Mouse (Mus musculus): Measurements from ENCODE around the gene Srpx2.

Srpx2 gene

DNA sequence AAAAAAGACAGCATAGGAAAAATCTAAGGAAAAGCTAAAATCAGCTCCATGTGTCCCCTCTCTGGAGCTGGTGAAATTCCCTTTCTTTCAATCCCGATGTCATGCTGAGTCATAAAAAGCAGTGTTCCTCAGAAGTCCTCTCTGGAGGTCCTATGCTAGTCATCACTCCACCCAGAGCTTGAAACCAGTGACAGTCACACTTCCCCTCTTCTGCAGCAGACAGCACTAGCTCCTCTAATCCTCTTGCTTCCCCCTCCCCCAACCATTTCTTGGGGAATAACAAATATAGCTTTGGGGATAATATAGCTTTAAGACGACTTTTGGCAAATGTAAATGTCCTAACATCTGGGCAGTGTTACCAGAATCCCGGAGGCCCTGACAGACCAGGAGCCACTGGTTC lies at the start of gene Srpx2:
Gene Srpx2 (plus strand): TSS at position 166 of the 400 bp plus-strand sequence.
- no peak for DNase-seq (ENCODE audit: low spot score)

DNA sequence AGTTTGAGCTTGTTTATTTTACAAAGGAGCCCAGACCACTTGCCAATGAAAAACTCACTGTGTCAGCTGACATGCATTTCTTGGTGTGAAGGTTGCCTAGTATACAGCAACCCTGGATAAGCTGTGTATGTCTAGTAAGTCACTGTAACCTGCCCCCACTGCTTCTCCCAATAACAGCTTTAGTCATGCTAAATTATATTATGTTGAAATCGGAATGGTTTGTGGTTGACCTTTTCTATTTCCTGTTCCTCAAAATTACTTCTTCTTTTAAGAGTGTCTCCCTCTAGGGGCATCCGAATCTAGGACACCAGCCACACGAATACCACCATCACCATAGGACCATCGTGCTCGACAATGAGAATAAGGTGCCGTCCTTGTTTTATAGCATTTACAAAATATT lies 38.5 kb upstream of the Srpx2 start:
- DNase-seq (ENCODE audit: low spot score): no peak

DNA sequence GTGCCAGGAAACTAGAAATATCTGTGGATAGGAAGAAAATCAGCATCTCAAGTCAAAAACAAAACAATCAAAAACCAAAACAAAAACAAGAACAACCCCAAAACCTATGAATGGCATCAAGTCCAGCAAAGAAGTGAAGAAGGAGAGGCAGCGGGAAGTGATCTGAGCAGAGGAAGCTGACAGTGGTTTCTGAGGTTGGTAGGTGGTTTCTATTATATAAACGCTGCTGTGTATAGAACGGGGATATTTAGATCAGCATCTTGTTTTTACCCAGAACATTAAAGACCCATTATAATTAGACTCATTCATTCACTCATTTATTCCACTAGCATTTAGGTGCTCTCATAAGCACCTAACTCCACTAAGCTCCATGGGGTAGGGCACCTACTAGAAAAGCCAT lies 20.9 kb upstream of the Srpx2 start:
- DNase-seq (ENCODE audit: low spot score): no peak

DNA sequence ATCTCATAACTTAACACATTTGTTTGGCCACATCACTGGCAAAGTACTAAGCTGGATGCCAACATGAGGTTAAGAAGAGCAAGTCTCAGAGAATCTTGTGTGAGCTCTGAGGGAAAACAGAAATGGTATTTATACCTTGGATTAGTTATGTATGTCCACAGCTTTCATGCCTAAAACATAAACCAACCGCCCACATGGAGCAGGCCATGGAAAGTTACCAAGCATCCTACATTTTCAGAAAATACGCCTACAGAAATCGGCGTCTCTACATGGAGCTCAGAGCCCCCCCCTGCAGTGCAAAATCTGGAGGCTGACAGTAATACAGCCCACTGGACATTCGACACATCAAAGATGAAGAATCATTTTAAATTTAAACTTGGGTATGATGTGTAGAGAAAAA lies 20.1 kb upstream of the Srpx2 start:
- DNase-seq (ENCODE audit: low spot score): no peak

DNA sequence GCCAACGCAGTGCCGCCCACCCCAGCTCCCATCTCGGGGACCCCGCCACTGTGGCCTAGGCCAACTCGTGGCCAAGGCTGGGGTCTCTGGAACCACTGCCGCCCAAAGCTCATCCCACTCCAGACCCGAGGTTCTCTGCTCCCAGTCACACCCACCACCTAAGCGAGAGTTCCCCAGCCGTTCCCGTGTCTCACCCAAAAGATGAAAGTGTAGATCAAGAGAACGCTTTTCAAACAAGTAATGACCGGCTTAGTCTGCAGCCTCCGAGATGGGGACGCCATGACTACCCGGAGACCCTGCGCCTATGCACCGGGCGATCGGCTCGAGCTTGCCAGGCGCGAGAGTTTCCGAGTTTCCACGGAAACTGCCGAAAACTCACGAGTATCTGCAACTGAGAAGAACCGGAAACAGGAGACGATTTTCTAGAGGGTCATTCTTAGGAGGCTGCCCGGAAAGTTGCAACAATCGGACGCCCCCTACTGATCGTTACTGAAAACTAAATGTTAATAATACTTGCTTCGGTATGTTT lies 10.1 kb upstream of the Srpx2 start, which contains the start of gene Tspan6:
Gene Tspan6 (minus strand): TSS at position 416 of the 529 bp plus-strand sequence.
- DNase-seq (ENCODE audit: low spot score): peak; percentile 54

DNA sequence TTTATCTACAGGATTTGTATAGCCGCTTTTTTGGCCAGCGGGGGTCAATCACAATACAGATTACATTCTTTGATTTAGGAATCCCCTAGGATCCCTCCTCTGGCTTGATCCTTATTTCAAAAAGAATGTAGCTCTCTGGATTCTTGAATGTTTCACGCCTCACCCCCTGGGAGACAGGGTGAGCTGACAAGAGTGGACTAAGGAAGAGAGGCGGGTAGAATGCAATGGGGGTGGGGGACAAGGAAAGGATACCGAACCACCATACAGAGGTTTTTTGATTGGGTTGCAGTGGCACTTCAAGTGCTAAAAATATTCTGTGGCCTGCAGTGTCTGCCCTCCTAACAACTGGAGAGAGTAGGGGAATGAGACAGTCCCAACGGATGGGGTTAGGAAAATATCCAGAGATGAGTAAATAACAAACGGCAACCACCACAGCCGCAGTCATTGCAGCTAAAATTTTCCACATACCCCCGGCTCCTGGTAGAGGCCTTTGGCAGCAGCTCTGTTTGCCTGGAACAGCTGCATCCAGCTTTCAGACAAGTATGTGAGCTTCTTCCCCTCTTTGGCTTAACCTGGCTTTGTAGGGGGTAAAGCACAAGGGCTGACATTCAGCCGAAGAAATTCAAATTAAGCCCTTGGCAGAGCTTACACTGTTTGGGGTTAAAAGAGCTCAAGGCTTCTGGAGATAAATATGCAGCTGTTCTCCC lies 3.3 kb downstream of the Srpx2 start:
- DNase-seq (ENCODE audit: low spot score): no peak

DNA sequence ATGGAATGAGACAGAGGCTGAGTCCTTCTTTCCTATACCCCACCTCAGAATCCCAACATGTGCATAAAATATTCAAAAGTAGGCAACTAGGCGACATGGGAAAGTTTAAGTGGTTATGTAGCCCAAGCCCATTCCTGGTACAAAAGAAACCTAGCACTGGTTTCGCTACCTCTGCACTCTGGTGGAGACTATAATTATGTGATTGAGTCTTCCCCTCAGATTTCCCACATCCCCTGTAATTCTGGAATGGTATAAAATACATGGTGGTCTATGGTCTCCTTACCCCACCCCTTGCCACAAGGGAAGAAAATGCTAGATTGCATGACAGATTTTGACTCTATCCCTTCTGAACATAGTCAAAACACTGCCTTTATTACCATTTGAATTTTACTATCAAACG lies 4.8 kb downstream of the Srpx2 start:
- no peak for DNase-seq (ENCODE audit: low spot score)

DNA sequence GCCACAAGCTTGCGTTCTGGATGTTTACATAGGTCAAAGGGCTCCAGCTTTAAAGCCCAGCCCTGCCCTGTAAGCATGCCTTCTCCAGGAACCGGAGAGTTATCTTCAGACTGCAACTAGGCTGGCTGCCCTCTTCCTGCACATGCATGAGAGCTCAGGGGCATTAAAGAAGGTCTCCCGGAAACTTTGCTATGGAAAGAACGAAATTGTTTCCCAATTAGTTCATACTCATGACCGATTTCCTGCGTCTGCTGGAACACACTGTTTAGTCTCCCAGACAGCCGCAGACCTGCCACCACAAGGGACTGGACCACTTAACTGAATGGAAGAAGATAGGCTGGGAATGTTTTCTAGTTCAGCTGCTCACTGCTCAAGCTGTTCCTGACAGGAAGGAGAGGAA lies 6.0 kb downstream of the Srpx2 start:
- DNase-seq (ENCODE audit: low spot score): no peak

DNA sequence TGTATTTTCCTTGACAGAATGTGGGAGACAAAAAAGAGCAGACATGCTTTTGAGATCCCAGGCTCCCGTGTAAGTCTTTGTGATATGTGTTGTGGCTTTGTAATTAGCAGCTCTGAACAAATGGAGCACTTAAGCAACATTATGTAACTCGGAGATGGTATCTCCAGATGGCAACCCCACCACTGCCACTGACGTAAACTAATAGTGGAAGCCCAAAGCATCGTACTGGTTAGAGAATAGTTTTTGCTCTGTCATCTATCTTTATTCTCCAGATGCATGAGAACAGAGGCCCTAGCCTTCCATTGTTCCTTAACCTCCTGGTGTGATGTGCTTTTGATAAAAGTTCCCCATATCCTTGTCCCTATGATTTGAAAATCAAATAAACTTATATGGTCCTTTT lies 13.0 kb downstream of the Srpx2 start:
- DNase-seq (ENCODE audit: low spot score): no peak

DNA sequence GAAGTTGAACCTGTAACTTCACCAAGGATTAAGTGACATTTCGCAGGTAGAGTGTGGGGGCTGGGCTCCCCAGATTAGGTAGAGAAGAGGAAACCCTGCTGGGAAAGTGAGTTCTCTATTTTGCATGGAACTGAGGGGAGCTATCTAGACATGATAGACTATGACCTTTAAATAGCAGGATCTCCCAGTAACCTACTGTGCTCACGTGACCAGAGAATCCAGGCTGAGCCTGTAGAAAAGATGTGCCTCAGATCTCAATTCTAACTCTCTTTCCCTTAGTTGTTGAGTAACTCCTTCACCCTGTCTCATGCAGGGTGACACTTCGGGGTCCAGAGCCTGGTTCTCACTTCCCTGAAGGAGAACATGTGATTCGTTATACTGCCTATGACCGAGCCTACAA lies 18.5 kb downstream of the Srpx2 start:
- DNase-seq (ENCODE audit: low spot score): no peak

DNA sequence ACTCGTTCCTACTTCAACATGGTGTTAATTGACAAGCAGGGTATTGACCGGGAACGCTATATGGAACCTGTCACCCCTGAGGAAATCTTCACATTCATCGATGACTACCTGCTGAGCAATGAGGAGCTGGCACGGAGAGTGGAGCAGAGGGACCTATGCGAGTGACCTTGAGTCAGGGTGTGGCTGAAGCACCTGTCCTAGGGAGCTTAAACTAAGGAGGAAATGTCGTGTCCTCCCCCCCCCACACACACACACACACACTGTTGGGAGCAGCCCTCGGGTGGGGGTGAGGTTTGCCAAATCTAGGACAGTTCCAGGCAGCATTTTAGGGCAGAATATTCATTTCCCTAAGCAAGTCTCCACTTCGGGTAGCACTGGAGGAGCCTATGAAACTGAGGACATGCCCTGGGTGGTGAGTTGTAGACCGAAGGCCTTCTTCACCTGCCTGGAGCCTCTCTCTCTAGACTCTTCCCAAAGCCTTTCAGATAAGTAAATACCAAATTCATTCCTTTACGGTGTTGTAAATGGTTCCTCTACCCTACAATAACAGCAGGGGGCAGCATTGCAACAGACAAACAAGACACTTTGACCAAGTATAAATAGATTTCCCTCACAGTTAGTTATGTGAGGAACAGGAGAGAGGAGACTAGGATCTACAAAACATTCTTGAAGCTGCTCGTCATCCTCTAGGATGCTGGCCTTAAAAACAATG lies 23.2 kb downstream of the Srpx2 start:
- DNase-seq (ENCODE audit: low spot score): no peak

DNA sequence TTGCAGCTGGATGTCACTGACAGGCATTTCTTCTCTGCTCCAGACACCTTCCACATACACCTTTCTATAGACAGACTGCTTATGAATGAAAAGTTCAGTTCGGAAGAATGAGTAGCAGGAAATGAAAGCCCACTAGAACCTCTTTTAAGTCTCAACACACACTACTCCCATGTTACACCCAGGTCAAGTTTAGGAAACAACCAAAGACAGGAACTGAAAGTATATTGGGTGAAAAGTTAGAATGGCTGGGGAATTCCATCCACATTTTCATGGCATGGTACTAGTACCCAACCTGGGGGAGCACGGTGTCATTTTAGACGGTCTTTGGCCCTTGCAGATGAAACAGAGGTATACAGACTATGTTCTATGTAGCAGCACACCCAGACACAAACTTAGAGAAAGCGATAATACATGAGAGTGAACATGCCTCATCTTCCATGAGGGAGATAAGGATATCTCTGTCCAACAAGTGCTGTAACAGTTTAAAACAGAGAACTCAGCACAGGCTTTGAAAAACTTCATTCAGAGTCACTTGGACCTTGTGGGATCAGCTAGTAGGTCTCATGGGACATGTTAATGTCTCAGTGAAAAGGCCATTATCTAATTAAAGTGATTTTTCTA lies 28.5 kb downstream of the Srpx2 start:
- no peak for DNase-seq (ENCODE audit: low spot score)

DNA sequence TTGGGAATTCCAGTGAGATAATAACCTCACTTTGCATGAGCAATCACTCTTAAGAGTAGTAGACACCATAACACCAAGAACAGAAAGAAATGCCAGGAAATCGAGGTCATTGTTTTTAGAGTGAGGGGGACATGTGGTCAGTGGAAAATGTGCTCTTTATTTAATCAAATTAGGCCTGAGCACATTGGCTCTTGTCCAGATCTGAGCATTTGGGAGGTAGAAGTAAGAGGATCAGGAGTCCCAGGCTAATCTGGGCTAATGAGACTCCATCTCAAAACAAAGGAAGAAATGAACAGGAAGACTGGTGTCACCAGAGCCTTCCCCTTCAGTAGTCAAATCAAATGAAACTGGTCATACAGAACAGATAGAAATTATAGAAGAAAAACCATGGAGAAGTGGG lies 31.3 kb downstream of the Srpx2 start:
- DNase-seq (ENCODE audit: low spot score): no peak

DNA sequence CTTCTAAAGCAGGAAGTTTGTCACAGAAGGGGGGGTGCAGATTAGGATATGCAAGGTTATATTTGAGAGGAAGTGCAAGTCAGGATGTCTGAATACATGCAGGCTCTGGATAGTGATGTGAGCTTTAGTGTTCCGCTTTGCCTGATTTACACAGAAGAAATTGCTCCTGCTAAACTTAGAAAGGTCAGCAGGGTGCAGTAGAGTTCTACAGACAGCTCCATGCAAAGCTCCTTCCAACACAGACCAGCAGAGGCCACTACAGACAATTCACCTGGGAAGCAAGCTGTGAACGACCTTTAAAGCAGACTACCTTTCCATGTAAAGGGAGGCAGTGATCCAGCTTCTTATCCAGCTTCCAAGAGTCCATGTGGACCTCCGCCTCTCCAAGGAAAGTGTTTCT lies 39.2 kb downstream of the Srpx2 start:
- no peak for DNase-seq (ENCODE audit: low spot score)

DNA sequence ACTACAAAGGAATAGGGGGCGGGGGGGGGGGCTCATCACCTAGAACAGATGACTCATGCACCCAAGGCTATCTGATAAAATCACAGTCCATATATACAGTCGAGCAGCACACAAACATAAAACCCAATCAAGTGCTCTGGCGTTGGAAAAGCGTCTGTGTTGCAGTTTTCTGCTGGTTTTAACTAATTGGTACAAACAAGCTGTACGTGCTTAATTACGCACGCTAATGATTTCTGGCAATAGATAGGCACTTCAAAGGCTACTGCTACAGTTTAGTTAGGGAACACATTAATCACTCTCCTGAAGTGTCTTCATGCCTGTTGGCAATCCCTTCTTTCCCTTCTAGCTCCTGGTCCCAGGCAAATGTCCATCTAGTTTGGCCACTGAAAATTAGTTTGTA lies 46.4 kb downstream of the Srpx2 start:
- DNase-seq (ENCODE audit: low spot score): no peak

DNA sequence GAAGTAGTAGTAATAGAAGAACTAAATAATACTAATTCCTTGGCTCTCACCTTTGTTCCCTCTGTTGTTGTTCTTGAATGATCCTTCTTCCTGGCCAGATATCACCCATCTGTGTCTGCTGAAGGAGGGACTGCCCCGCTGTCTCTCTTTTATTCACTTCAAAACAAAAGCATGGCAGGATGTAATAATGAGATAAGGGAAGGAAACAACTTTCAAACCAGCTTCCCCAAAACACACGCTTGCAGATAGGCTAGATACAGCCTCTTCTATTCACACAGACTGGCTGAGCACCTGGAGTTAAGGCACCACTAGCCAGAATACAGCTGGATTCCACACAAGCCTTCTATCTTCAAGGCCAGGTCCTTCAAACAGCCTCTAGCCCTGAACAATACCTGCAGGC lies 52.4 kb downstream of the Srpx2 start:
- no peak for DNase-seq (ENCODE audit: low spot score)

DNA sequence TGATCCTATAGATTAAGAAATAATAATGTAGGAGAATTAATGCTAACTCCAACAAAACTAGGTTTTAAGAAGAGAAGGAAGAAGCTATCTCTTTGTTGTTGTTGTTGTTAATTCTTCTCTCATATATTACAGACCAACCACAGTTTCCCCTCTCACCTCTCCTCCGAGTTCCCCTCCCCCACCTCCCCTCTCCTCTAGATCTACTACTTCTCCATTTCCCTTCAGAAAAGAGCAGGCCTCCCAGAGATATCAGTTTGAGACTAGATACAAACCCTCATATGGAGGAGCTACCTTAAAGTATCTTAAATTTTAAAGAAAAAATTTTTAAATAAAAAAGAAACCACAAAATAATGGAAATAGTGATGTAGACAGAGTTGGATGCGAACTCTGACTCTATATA lies 56.4 kb downstream of the Srpx2 start:
- no peak for DNase-seq (ENCODE audit: low spot score)

DNA sequence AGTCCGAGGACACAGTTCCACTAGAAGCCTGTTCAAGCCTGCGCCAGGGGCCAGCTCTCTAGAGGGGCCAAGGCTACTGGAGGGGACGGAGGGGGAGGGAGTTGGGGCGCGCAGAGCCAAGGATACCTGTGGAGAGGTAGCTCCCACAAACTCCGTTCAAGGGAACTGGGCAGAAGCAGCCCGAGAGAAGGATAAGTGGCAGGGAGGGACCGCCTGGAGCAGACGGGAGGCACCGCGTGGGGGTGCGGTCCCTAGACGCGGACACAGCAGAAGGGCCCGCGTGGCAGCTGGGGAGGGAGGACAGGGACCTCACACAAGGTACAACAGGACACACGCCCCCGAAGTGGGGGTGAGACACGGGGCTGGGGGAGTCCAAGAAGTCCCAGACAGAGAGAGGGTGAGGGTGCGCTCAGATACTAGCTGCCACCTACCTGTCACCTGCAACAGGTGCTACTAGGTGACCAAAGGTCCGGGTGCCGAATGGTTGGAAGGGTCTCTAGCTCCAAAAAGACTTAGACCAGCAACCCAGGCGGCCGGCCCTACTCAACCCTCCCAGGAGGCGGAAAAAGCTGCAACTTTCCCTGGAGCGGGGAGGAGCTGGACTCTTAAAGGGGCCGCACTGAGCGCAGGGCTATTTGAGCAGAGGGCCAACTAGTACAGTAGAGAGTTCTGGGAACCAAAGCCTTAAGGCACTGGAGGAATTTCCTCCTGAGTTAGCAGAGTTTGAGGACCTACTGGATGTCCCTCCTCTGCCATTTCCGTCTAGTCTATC lies 73.2 kb downstream of the Srpx2 start, which contains the start of gene Sytl4:
Gene Sytl4 (minus strand): TSS at position 582 of the 772 bp plus-strand sequence.
- peak; percentile 2 for DNase-seq (ENCODE audit: low spot score)
